Mouse (Mus musculus): ENCODE measurements around the gene Cd160. TPM values are rescaled to one million over a fixed set of nuclear protein-coding genes. Genes with fewer than 3 reads are reported as not detected.

The Cd160 gene
- polyA plus RNA-seq (2014; fragmentation: Nextera tagmentation; extraction: Ambion mirVana) = 0.14 TPM in 1 of 2 replicates, not detected in the other

GRCm38 (mm10) chr3:96828984-96829383, at the start of gene Cd160, which contains the start of gene Pdzk1:
TSS of gene Cd160 (minus strand) at chr3:96829351.
TSS of gene Pdzk1 (plus strand) at chr3:96829284.
- no peak within 1 kb of the TSS for H3K9ac ChIP-seq (ENCODE audit: low read depth, low read length)
- H3K27ac ChIP-seq (ENCODE audit: low read depth, low read length) = no peak within 1 kb of the TSS
- 0 out of 2 replicates have a peak, but pooled peaks cover 6% of the 10 kb centered on the region for H3K4me1 ChIP-seq (ENCODE audit: control insufficient read depth, insufficient read depth, low read length)
- peak within 1 kb of the TSS; percentile 48 for H3K4me2 ChIP-seq
- H3K9me3 ChIP-seq (replicated peaks; ENCODE audit: control insufficient read depth, low read length) = no peaks in the 10 kb centered on the region
- H3K27me3 ChIP-seq (ENCODE audit: control insufficient read depth, insufficient read depth, low read length) = peaks cover 4% of the 10 kb centered on the region; the same call in 1 of the 2 replicates
- ATAC-seq (replicated peaks; ENCODE audit: insufficient number of reproducible peaks, low FRiP score, low TSS enrichment) = no peak
- WGBS (ENCODE audit: insufficient replicate concordance) = 61% methylated on average over 1 of the region's 1 CpGs
- H3K4me3 ChIP-seq (ENCODE audit: low read depth, low read length) = no peak within 1 kb of the TSS
- H3K36me3 ChIP-seq (ENCODE audit: control insufficient read depth, insufficient read depth, low read length) = no peaks in the 10 kb centered on the region

GRCm38 (mm10) chr3:96874808-96875571, 45.8 kb upstream of the Cd160 start:
- Histone ChIP-seq H3K27me3 (ENCODE audit: control insufficient read depth, insufficient read depth, low read length) (no peaks in the 10 kb centered on the region), H3K4me2 (no peak overlapping the region), H3K4me3 (ENCODE audit: low read depth, low read length) (no peak overlapping the region), H3K9me3 (replicated peaks; ENCODE audit: control insufficient read depth, low read length) (no peaks in the 10 kb centered on the region), H3K36me3 (ENCODE audit: control insufficient read depth, insufficient read depth, low read length) (peaks cover 18% of the 10 kb centered on the region), H3K4me1 (ENCODE audit: control insufficient read depth, insufficient read depth, low read length) (no peaks in the 10 kb centered on the region), H3K9ac (ENCODE audit: low read depth, low read length) (no peak overlapping the region), H3K27ac (ENCODE audit: low read depth, low read length) (no peak overlapping the region)
- ATAC-seq (replicated peaks; ENCODE audit: insufficient number of reproducible peaks, low FRiP score, low TSS enrichment) = no peak
- 78% methylated on average over 7 of the region's 7 CpGs for WGBS (ENCODE audit: insufficient replicate concordance)

GRCm38 (mm10) chr3:96872501-96872900, 43.4 kb upstream of the Cd160 start:
- Histone ChIP-seq H3K36me3 (ENCODE audit: control insufficient read depth, insufficient read depth, low read length) (peaks cover 18% of the 10 kb centered on the region), H3K4me3 (ENCODE audit: low read depth, low read length) (no peak overlapping the region), H3K27ac (ENCODE audit: low read depth, low read length) (no peak overlapping the region), H3K4me1 (ENCODE audit: control insufficient read depth, insufficient read depth, low read length) (no peaks in the 10 kb centered on the region), H3K4me2 (no peak overlapping the region), H3K9ac (ENCODE audit: low read depth, low read length) (no peak overlapping the region), H3K27me3 (ENCODE audit: control insufficient read depth, insufficient read depth, low read length) (no peaks in the 10 kb centered on the region), H3K9me3 (replicated peaks; ENCODE audit: control insufficient read depth, low read length) (no peaks in the 10 kb centered on the region)
- 92% methylated on average over 8 of the region's 8 CpGs for WGBS (ENCODE audit: insufficient replicate concordance)
- no peak for ATAC-seq (replicated peaks; ENCODE audit: insufficient number of reproducible peaks, low FRiP score, low TSS enrichment)

GRCm38 (mm10) chr3:96871070-96871469, 41.9 kb upstream of the Cd160 start:
- Histone ChIP-seq H3K4me2 (no peak overlapping the region), H3K4me3 (ENCODE audit: low read depth, low read length) (no peak overlapping the region), H3K9ac (ENCODE audit: low read depth, low read length) (no peak overlapping the region), H3K9me3 (replicated peaks; ENCODE audit: control insufficient read depth, low read length) (no peaks in the 10 kb centered on the region), H3K4me1 (ENCODE audit: control insufficient read depth, insufficient read depth, low read length) (no peaks in the 10 kb centered on the region), H3K27me3 (ENCODE audit: control insufficient read depth, insufficient read depth, low read length) (no peaks in the 10 kb centered on the region), H3K27ac (ENCODE audit: low read depth, low read length) (no peak overlapping the region), H3K36me3 (ENCODE audit: control insufficient read depth, insufficient read depth, low read length) (peaks cover 18% of the 10 kb centered on the region)
- no peak for ATAC-seq (replicated peaks; ENCODE audit: insufficient number of reproducible peaks, low FRiP score, low TSS enrichment)
- 73% methylated on average over 8 of the region's 8 CpGs for WGBS (ENCODE audit: insufficient replicate concordance)

DNA sequence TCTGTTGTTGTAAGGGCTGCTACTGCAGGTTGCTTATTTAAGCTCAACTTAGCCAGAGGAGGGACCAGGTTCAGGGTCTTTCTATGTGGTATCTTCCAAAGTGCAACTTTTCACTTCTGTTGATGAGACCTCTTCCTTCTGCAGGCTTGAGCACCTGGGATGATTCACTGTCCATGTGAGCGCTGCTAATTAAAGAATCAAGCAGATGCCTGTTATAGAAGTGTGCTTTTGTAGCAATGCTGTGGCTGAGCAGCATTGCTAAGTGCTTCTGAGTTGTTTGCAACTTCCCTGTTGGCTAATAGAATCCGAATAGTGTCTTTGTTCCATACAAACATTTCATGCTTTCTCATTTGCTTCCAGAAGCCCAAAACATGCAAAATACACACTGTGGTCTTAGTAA, 41.1 kb upstream of the Cd160 start:
- no peak overlapping the region for H3K27ac ChIP-seq (ENCODE audit: low read depth, low read length)
- H3K4me1 ChIP-seq (ENCODE audit: control insufficient read depth, insufficient read depth, low read length) = no peaks in the 10 kb centered on the region
- no peaks in the 10 kb centered on the region for H3K9me3 ChIP-seq (replicated peaks; ENCODE audit: control insufficient read depth, low read length)
- H3K36me3 ChIP-seq (ENCODE audit: control insufficient read depth, insufficient read depth, low read length) = peaks cover 18% of the 10 kb centered on the region
- no peak overlapping the region for H3K9ac ChIP-seq (ENCODE audit: low read depth, low read length)
- H3K4me2 ChIP-seq = no peak overlapping the region
- 92% methylated on average over 2 of the region's 2 CpGs for WGBS (ENCODE audit: insufficient replicate concordance)
- no peak for ATAC-seq (replicated peaks; ENCODE audit: insufficient number of reproducible peaks, low FRiP score, low TSS enrichment)
- no peaks in the 10 kb centered on the region for H3K27me3 ChIP-seq (ENCODE audit: control insufficient read depth, insufficient read depth, low read length)
- no peak overlapping the region for H3K4me3 ChIP-seq (ENCODE audit: low read depth, low read length)

- no peaks in the 10 kb centered on the region for H3K9me3 ChIP-seq (replicated peaks; ENCODE audit: control insufficient read depth, low read length)
- no peak overlapping the region for H3K4me2 ChIP-seq
- H3K4me3 ChIP-seq (ENCODE audit: low read depth, low read length) = no peak overlapping the region
- H3K9ac ChIP-seq (ENCODE audit: low read depth, low read length) = no peak overlapping the region
- no peaks in the 10 kb centered on the region for H3K4me1 ChIP-seq (ENCODE audit: control insufficient read depth, insufficient read depth, low read length)
- WGBS (ENCODE audit: insufficient replicate concordance) = 90% methylated on average over 7 of the region's 7 CpGs
- peaks cover 18% of the 10 kb centered on the region for H3K36me3 ChIP-seq (ENCODE audit: control insufficient read depth, insufficient read depth, low read length)
- no peak for ATAC-seq (replicated peaks; ENCODE audit: insufficient number of reproducible peaks, low FRiP score, low TSS enrichment)
- no peaks in the 10 kb centered on the region for H3K27me3 ChIP-seq (ENCODE audit: control insufficient read depth, insufficient read depth, low read length)
- no peak overlapping the region for H3K27ac ChIP-seq (ENCODE audit: low read depth, low read length)
These were observed 39.9 kb upstream of the Cd160 start for GRCm38 (mm10) chr3:96869091-96869490.

- Histone ChIP-seq H3K9me3 (replicated peaks; ENCODE audit: control insufficient read depth, low read length) (no peaks in the 10 kb centered on the region), H3K27me3 (ENCODE audit: control insufficient read depth, insufficient read depth, low read length) (no peaks in the 10 kb centered on the region), H3K27ac (ENCODE audit: low read depth, low read length) (no peak overlapping the region), H3K4me3 (ENCODE audit: low read depth, low read length) (no peak overlapping the region), H3K4me2 (no peak overlapping the region), H3K4me1 (ENCODE audit: control insufficient read depth, insufficient read depth, low read length) (no peaks in the 10 kb centered on the region), H3K9ac (ENCODE audit: low read depth, low read length) (no peak overlapping the region), H3K36me3 (ENCODE audit: control insufficient read depth, insufficient read depth, low read length) (peaks cover 18% of the 10 kb centered on the region)
- 94% methylated on average over 8 of the region's 8 CpGs for WGBS (ENCODE audit: insufficient replicate concordance)
- no peak for ATAC-seq (replicated peaks; ENCODE audit: insufficient number of reproducible peaks, low FRiP score, low TSS enrichment)
These were observed 39.4 kb upstream of the Cd160 start for GRCm38 (mm10) chr3:96868566-96868965.

- no peak for ATAC-seq (replicated peaks; ENCODE audit: insufficient number of reproducible peaks, low FRiP score, low TSS enrichment)
- peaks cover 14% of the 10 kb centered on the region for H3K36me3 ChIP-seq (ENCODE audit: control insufficient read depth, insufficient read depth, low read length)
- WGBS (ENCODE audit: insufficient replicate concordance) = 85% methylated on average over 3 of the region's 3 CpGs
These were observed 38.7 kb upstream of the Cd160 start for GRCm38 (mm10) chr3:96867863-96868262.

DNA sequence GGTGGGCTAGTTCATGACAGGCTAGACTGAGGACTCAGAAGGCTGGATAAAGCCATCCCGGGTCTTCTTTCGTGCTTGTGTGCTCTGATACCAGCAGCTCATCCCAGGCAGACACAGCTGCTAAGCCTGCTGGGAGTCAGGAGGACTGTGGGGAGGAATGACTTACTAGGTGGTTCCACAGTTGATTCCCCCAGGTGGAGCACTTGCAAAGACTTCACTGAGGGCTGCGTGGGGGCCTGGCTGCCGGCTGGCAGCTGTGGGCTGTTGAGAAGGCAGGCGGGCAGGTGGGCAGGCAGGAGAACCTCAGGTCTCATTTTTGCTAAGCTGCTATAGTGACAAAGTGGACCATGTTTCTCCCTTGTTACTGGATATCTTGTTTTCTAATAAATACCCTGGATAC, 31.3 kb upstream of the Cd160 start:
- no peaks in the 10 kb centered on the region for H3K36me3 ChIP-seq (ENCODE audit: control insufficient read depth, insufficient read depth, low read length)
- H3K4me1 ChIP-seq (ENCODE audit: control insufficient read depth, insufficient read depth, low read length) = no peaks in the 10 kb centered on the region
- H3K4me3 ChIP-seq (ENCODE audit: low read depth, low read length) = no peak overlapping the region
- H3K9me3 ChIP-seq (replicated peaks; ENCODE audit: control insufficient read depth, low read length) = no peaks in the 10 kb centered on the region
- no peak overlapping the region for H3K27ac ChIP-seq (ENCODE audit: low read depth, low read length)
- no peak for ATAC-seq (replicated peaks; ENCODE audit: insufficient number of reproducible peaks, low FRiP score, low TSS enrichment)
- no peaks in the 10 kb centered on the region for H3K27me3 ChIP-seq (ENCODE audit: control insufficient read depth, insufficient read depth, low read length)
- H3K9ac ChIP-seq (ENCODE audit: low read depth, low read length) = no peak overlapping the region
- H3K4me2 ChIP-seq = no peak overlapping the region
- WGBS (ENCODE audit: insufficient replicate concordance) = 82% methylated on average over 5 of the region's 5 CpGs

More at GRCm38 (mm10) chr3:96867863-96868262, 38.7 kb upstream of the Cd160 start:
- H3K27ac ChIP-seq (ENCODE audit: low read depth, low read length) = no peak overlapping the region
- H3K27me3 ChIP-seq (ENCODE audit: control insufficient read depth, insufficient read depth, low read length) = no peaks in the 10 kb centered on the region
- H3K9me3 ChIP-seq (replicated peaks; ENCODE audit: control insufficient read depth, low read length) = no peaks in the 10 kb centered on the region
- no peaks in the 10 kb centered on the region for H3K4me1 ChIP-seq (ENCODE audit: control insufficient read depth, insufficient read depth, low read length)
- no peak overlapping the region for H3K4me3 ChIP-seq (ENCODE audit: low read depth, low read length)
- H3K9ac ChIP-seq (ENCODE audit: low read depth, low read length) = no peak overlapping the region
- no peak overlapping the region for H3K4me2 ChIP-seq
